ENCODE assay signal across 8 mouse cellular contexts in the genomic region with DNA sequence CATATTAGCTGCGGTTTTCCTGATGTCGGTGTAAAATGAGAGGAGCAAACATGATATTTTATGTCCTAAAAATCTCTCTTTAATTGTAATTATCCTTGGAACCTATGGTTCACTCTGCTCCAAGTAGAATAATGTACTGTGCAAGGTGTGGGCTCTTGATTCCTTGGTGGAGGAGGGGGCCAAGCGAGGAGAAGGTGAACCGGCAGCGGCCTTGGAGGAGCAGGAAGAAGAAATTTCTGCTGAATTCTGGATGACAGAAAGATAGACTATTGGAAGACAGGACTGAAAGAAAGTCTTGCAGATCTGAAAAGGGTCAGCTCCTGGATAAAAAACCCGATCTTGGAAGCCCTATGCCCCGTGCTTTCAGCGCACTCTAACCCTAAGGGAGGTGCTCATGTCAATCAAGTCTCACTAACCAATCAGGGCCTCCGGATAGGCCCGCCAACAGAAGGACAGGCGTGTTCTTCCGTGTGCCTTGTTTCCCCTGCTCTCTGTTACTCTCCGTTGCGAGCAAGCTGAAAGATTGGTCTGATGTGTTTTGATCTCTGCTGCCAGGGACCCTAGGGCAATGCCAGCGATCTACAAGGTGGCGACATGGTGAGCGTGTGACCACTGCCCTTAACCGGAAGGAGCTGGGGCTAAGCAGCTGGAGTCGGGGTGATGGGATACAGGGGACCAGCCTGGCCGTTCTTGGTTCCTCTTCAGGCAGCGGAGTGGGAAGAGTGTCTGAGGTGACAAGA. TPM values are rescaled to one million over a fixed set of nuclear protein-coding genes. Genes with fewer than 3 reads are reported as not detected.
DNase-seq lines count a peak whose midpoint lies in the region; ATAC-seq and TF ChIP-seq lines count a peak whose summit lies in the region.
"Not testable (repeated sequence)": the region's sequence is repeated elsewhere in the genome, so short reads cannot be mapped to it uniquely, and the experiment has no call there.

TSS of gene Zfp808 (plus strand) at position 455 of the 740 bp plus-strand sequence.

- TF ChIP-seq POLR2A in myocyte (IDR thresholded peaks at IDR 0.05; ENCODE audit: insufficient read length, low read depth) = not testable (repeated sequence)

- not testable (repeated sequence) for H3K27ac ChIP-seq in forebrain, embryonic 11.5 days (ENCODE audit: low read depth, low read length); liver, embryonic 11.5 days (ENCODE audit: low read depth, low read length)
- H3K27ac ChIP-seq in heart, embryonic 16.5 days (ENCODE audit: low read length) = peak within 1 kb of the TSS; percentile 48; the same call in 1 of the 2 replicates

- not testable (repeated sequence) for H3K4me1 ChIP-seq in forebrain, embryonic 11.5 days (replicated peaks; ENCODE audit: control insufficient read depth, insufficient read depth, low read length); heart, embryonic 16.5 days (ENCODE audit: control insufficient read depth, insufficient read depth, low read length); liver, embryonic 11.5 days (replicated peaks; ENCODE audit: control insufficient read depth, insufficient read depth, low read length)

- not testable (repeated sequence) for H3K36me3 ChIP-seq in forebrain, embryonic 11.5 days (ENCODE audit: control insufficient read depth, insufficient read depth, low read length); heart, embryonic 16.5 days (ENCODE audit: control insufficient read depth, insufficient read depth); liver, embryonic 11.5 days (ENCODE audit: control insufficient read depth, insufficient read depth, low read length); myocyte (ENCODE audit: control insufficient read depth, insufficient read depth); splenic B cell, adult 2 months (ENCODE audit: control insufficient read depth, insufficient read depth, low read length, poor library complexity, severe bottlenecking)

- 3% methylated on average over 19 of the region's 21 CpGs for WGBS in forebrain, embryonic 11.5 days
- 3% methylated on average over 19 of the region's 21 CpGs for WGBS in heart, embryonic 16.5 days
- WGBS in liver, embryonic 11.5 days = 1% methylated on average over 19 of the region's 21 CpGs

- peak within 1 kb of the TSS; percentile 42 for H3K4me2 ChIP-seq in forebrain, embryonic 11.5 days (ENCODE audit: low read depth, low read length, severe bottlenecking)
- H3K4me2 ChIP-seq in heart, embryonic 16.5 days (ENCODE audit: low read depth, low read length) = peak within 1 kb of the TSS; percentile 60
- H3K4me2 ChIP-seq in liver, embryonic 11.5 days = peak within 1 kb of the TSS; percentile 58
- H3K4me2 ChIP-seq in myocyte (ENCODE audit: low read depth) = peak within 1 kb of the TSS; percentile 67

- peak within 1 kb of the TSS; percentile 59 for H3K9ac ChIP-seq in forebrain, embryonic 11.5 days (ENCODE audit: low read length)
- H3K9ac ChIP-seq in heart, embryonic 16.5 days (ENCODE audit: low read length) = peak within 1 kb of the TSS; percentile 80
- H3K9ac ChIP-seq in liver, embryonic 11.5 days (ENCODE audit: low read depth, low read length) = peak within 1 kb of the TSS; percentile 68

- peak; percentile 12 to 24 for DNase-seq in CD8-positive naive resting alpha-beta T cell, adult 2 months (ENCODE audit: low read depth in 2 of 2, low spot score in 2 of 2)
- peak; percentile 37 for DNase-seq in c-Kit-positive CD71-positive TER-119-negative erythroid progenitor cells, embryonic 14.5 days (ENCODE audit: low read depth)
- peak; percentile 57 for DNase-seq in forebrain, embryonic 11.5 days (ENCODE audit: low spot score)
- peak; percentile 62 for DNase-seq in kidney, postnatal 14 days
- DNase-seq in liver, embryonic 11.5 days (ENCODE audit: low spot score) = peak; percentile 58
- DNase-seq in splenic B cell, adult 2 months (ENCODE audit: low read depth, low spot score) = peak; percentile 59

- ATAC-seq in forebrain, embryonic 11.5 days (replicated peaks; ENCODE audit: low FRiP score) = peak; percentile 89
- ATAC-seq in heart, embryonic 16.5 days (replicated peaks; ENCODE audit: extremely low read depth, insufficient read depth, low FRiP score) = peak; percentile 78
- ATAC-seq in liver, embryonic 11.5 days (replicated peaks; ENCODE audit: low FRiP score) = peak; percentile 96

- peak within 1 kb of the TSS; percentile 49 for H3K4me3 ChIP-seq in forebrain, embryonic 11.5 days (ENCODE audit: low read depth, low read length)
- H3K4me3 ChIP-seq in heart, embryonic 16.5 days (ENCODE audit: low read length) = peak within 1 kb of the TSS; percentile 77
- H3K4me3 ChIP-seq in liver, embryonic 11.5 days (ENCODE audit: low read depth, low read length) = peak within 1 kb of the TSS; percentile 65
- H3K4me3 ChIP-seq in myocyte = peak within 1 kb of the TSS; percentile 47

- not testable (repeated sequence) for H3K9me3 ChIP-seq in forebrain, embryonic 11.5 days (ENCODE audit: control insufficient read depth, low read length); heart, embryonic 16.5 days (replicated peaks; ENCODE audit: control insufficient read depth, low read length); liver, embryonic 11.5 days (ENCODE audit: control insufficient read depth, low read length)

- not testable (repeated sequence) for H3ac ChIP-seq in myocyte (ENCODE audit: control insufficient read depth, insufficient read length)

- H3K27me3 ChIP-seq in forebrain, embryonic 11.5 days (ENCODE audit: control insufficient read depth, insufficient read depth, low read length); heart, embryonic 16.5 days (ENCODE audit: control insufficient read depth, insufficient read depth, low read length); liver, embryonic 11.5 days (replicated peaks; ENCODE audit: control insufficient read depth, insufficient read depth, low read length); myocyte (ENCODE audit: control insufficient read depth, insufficient read depth, insufficient read length); splenic B cell, adult 2 months (ENCODE audit: control insufficient read depth, insufficient read depth, low read length, poor library complexity, severe bottlenecking): not testable (repeated sequence)

- not testable (repeated sequence) for H3K79me2 ChIP-seq in myocyte (ENCODE audit: control insufficient read depth, insufficient read depth)

TF ChIP-seq in myocyte, 11 proteins besides CTCF, POLR2A, EP300 and RAD21:
- peak; percentile 21 for TF ChIP-seq E2F4 (IDR thresholded peaks at IDR 0.05; ENCODE audit: insufficient read depth)

RNA-seq across cellular contexts. Expression of gene Zfp808, which starts in this region (rescaled TPM):
- 11.5 and 12.3 TPM in 2 replicates for polyA plus RNA-seq in forebrain, embryonic 11.5 days (2014; fragmentation: Nextera tagmentation; extraction: Ambion mirVana)
- polyA plus RNA-seq in heart, embryonic 16.5 days (2015; fragmentation: Nextera tagmentation; extraction: Ambion mirVana) = 7.0 and 8.3 TPM in 2 replicates
- polyA plus RNA-seq in liver, embryonic 11.5 days (2014; fragmentation: Nextera tagmentation; extraction: Ambion mirVana) = 14.3 and 16.1 TPM in 2 replicates
- polyA plus RNA-seq in myocyte (2012; fragmentation: generic; extraction: Trizol) = 0.22 TPM
